Mouse (Mus musculus) spleen, adult 12 weeks (tissue): Measurements from ENCODE around the gene Elavl1.
A peak's percentile ranks its signal among the peaks of the same experiment; 100 is the strongest.
"Not testable (repeated sequence)": the region's sequence is repeated elsewhere in the genome, so short reads cannot be mapped to it uniquely, and the experiment has no call there.

Source experiments
- DNase-seq: peaks from one replicate; pipeline ENCODE4 v3.0.0; 2022; ENCODE audit warnings: low spot score

Gene Elavl1

DNA sequence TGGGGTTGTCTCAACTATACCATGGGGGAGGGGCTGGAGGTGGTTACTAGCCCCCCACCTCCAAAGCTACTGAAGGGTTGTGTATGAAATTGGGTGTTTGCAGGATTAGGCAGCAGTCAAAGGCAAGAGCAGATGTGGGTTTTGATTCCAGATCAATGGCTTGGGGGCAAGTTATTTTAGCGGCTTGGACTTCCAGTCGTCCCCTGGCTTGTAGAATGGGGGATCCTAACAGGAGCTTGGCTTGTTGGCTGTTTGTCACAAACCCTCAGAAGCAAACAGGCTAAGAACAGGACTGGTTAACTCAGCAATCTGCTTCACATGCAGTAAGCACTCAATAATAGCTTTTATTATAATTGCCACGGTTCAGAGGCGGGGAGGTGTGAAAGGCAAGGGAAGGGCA, 67.9 kb downstream of the Elavl1 start:
- no peak for DNase-seq

GRCm38 (mm10) chr8:4256911-4257310, 68.3 kb downstream of the Elavl1 start:
- DNase-seq = no peak

GRCm38 (mm10) chr8:4255471-4255870, 69.7 kb downstream of the Elavl1 start:
- not testable (repeated sequence) for DNase-seq

DNA sequence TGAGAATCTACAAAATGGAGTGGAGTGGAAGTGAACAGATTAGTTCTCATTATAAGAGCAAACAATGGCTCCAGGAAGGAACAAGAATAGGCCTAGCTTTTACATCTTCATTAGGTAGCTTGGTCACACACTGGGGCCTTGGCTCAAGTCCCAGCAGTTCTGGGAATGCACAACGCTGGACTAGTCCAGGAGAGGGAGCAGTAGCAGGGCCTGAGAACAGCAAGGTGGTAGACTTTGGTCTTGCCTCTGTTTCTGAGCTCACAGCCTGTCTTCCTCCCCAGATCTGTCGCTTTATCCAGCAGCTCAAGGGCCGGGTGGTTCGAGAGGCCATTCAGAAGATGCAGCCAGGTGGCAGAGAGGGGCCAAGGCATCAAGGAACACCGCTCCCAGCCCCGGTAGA, 71.2 kb downstream of the Elavl1 start:
- no peak for DNase-seq

GRCm38 (mm10) chr8:4252934-4253841, 72.0 kb downstream of the Elavl1 start, which contains the start of gene Snapc2:
Gene Snapc2 (plus strand): TSS chr8:4253080.
- DNase-seq = peak; percentile 96

GRCm38 (mm10) chr8:4252116-4252760, 73.0 kb downstream of the Elavl1 start:
- DNase-seq = no peak

GRCm38 (mm10) chr8:4250306-4250970, 74.8 kb downstream of the Elavl1 start:
- DNase-seq = peak; percentile 70

DNA sequence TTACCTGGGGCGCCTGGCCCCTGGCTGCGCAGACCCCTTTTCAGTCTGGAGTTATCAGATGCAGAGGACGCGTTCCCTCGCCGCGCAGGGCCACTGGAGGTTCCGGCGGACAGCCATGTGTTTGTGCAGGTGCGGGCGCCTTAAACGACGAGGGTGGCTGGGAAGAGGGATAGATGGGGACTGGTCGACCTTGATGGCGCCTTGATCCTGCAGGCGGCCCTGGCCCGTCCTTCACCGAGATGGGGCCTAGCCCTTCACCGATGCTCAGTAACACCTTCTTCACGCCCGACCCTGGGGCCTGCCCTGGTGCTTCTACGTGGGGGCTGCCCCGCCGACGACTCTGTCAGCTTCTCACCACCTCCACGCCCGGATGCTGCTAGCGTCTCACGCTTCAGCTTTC, 76.0 kb downstream of the Elavl1 start:
- no peak for DNase-seq

- no peak for DNase-seq
Measured at GRCm38 (mm10) chr8:4247951-4248540, 77.2 kb downstream of the Elavl1 start, which contains the start of gene Tgfbr3l. Gene Tgfbr3l (plus strand): TSS chr8:4248214.

GRCm38 (mm10) chr8:4247241-4247640, 78.0 kb downstream of the Elavl1 start:
- DNase-seq = no peak

DNA sequence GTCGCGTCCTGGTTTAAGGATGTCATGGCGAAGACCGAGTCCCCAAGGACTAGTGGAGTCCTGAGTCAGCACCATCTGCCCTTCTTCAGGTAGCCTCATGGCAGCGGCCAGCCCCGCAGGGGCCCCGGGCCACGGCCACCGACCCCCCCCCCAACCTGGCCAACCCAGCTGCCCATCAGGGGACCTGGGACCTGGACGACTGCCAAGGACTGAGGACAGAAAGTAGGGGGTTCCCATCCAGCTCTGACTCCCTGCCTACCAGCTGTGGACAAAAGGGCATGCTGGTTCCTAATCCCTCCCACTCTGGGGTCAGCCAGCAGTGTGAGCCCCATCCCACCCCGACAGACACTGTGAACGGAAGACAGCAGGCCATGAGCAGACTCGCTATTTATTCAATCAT, 79.5 kb downstream of the Elavl1 start:
- no peak for DNase-seq

- DNase-seq = no peak
Measured at GRCm38 (mm10) chr8:4245061-4245460, 80.2 kb downstream of the Elavl1 start.

DNA sequence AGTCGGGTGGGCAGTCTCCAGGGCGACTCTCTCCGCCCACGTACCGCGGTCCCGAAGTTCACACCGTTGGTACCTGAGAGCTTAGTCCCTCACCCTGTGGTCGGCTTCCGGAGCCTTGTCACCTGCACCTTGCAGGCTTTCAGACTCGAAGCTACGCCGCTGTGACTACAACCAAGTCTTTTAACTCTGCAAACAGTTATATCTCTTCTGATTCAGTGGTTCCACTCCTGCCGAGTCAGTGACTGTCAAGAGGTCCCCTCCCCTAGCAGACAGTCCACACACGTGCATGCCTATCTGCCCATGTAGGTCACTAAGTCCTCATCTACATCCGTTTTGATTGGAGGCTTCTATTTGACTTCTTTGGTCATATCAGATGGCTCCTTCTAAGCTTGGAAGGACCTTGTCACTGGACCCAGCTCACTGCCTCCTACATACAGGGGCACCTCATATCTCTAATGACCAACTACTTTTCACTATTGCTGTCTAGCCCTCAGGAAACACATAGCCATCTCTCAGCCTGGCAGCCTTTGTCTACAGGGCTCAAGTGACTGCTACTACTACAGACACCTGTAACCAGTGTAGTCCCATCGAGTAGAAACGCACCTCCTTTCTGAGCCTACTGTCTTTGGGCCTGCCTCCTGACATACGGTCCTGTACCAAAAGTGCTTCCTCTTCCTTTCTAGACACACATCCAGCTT, 85.9 kb downstream of the Elavl1 start:
- no peak for DNase-seq

DNA sequence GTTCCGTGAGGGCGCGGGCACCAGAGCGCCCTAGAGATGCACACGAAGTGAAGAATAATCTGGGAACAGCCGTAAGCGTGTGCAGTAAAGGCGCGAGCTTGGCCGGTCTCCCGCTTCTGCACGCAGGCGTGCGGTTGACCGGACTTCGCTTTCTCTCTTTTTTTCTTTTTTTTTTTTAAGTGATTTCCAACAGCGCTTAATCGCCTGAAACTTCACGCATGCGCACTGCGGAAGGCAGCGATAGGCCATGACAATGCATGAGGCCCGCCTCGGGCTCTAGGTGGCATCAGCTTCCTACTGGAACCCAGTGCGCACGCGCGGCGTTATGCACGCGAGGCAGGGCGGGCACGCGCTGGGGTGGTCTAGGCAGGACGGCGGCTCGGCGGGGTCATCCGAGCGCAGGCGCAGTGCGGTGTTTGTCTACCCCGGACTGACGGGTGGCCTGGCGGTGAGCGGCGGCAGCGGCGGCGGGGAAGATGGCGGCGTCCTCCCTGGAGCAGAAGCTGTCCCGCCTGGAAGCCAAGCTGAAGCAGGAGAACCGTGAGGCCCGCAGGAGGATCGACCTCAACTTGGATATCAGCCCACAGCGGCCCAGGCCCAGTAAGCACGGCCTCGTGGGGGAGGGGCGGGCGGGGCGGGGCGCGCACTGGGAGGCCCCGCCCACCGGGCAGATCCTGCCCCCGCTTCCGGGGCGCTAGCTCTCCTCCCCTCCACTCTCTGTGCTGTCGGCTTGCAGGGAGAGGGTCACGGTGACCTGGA, 86.6 kb downstream of the Elavl1 start, which contains the start of the genes Map2k7 and Gm49320:
Gene Map2k7 (plus strand): TSS at position 307 of the 759 bp plus-strand sequence.
Gene Gm49320 (plus strand): TSS at position 432 of the 759 bp plus-strand sequence.
- peak; percentile 97 for DNase-seq

- DNase-seq = no peak
Measured at GRCm38 (mm10) chr8:4237814-4238433, 87.3 kb downstream of the Elavl1 start.
